Mouse (Mus musculus) hematopoietic stem cell, adult 5-6 weeks (primary cell): ENCODE data around the gene Proca1. TPM values are rescaled to one million over a fixed set of nuclear protein-coding genes. Genes with fewer than 3 reads are reported as not detected.
"Not testable (repeated sequence)": the region's sequence is repeated elsewhere in the genome, so short reads cannot be mapped to it uniquely, and the experiment has no call there.

Experiments
- ATAC-seq, 2 experiments: fragments of 125-278 bp in 1 of 2; replicated peaks in 1 of 2; 2 replicates each; pipeline ENCODE4 v1.8.0; 2016 to 2017; ENCODE audit warnings: inconsistent platforms in 2 of 2, mild to moderate bottlenecking in 2 of 2, moderate number of reproducible peaks in 2 of 2, low read depth in 1 of 2, moderate TSS enrichment in 1 of 2; ENCODE audit not compliant: low FRiP score in 2 of 2, poor library complexity in 2 of 2, severe bottlenecking in 2 of 2, insufficient read depth in 1 of 2, low TSS enrichment in 1 of 2
- total RNA-seq: library from RNA; stranded (forward); fragments of 172-1452, 232-1000 nt; gene quantifications from 2 replicates; pipeline ENCODE4 v1.2.3, GENCODE M21; 2017

The Proca1 gene
- total RNA-seq, 1 experiment from 2014 or later = 1.5 TPM

DNA sequence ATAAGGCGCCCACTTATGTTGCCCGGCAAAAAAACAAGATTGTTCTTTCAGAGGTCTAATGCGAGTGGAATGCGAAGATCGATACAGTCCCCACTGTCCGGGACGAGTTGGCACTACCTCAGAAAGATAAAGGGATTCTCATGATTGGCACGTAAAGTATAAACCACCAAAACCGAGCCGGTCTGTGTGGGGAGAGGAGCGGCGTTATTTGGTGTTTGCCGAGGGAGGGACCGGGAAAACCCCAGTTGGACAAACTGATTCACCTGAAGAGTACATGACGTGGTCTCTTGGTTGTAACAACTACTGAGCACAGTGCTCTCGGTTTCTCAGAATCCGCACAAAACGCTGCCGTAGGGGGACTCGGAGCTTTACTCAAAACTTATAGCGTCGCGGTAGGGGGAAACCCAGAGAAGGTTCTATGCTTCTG, 16.3 kb upstream of the Proca1 start:
- no peak for ATAC-seq

DNA sequence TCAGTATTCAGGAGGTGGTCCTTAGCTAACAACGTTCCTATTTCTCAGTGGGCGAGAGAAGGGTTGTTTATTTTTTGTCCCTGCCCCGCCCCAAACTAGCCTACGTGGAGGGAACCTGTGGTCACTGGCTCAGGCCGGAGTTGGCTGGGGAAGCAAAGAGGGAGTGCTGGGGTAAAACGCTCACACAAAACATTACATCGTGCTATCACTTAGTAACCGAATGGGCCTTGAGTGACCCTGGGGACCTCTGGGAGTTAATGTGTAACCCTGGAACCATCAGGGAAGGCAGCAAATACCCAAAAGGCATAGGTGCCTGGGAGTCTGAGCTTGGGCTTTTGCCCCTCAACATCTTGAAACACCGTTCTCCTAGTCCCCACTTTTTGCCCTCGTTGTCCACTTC, 15.8 kb upstream of the Proca1 start:
- peak; percentile 7 to 15; a peak in 2 of 4 replicates for ATAC-seq

DNA sequence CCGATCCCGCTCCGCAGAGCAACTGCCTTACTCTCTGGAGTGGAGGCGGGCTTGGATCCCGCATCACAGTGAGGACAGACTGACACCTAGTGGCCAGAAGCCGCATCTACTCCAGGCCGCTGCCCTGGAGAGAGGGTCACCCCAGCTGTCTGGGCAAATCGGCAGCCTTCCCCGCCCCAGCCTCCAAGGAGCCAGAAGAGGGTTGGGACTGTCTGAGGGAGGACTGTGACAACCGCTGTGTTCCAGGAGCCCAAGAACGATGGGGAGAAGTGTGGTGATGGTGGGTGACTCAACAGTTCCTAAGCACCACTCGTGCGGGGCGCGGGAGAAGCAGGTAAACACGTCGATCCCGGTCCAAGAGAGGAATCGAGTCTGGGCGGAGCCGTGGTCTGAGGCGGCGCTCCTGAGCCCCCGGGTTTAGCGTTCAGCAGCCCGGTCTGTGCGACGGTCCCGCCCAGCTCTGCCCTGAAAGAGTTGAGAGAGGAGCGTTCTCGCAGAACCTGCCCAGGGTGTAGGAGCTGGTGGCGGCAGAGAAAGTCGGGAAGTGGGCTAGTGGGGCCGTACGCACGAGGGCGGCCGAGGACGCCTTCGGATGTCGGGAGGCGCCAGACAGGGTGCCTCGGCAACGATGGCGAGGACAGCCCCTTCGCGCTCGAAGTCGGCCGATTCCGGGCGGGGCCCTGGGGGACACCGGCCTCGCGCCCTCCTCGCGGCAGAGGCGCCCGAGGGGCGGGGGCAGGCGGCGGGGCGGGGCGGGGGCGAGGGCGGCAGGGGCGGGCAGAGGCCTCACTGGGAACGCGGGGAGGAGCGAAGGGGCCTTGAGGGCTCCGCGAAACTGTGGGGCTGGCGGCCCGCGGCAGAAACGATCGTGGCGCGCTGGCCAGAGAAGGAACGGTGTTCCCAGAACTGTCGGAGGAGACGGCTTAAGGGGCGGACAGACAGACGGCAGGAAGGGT, 15.0 kb upstream of the Proca1 start:
- ATAC-seq = peak; percentile 69 to 70

DNA sequence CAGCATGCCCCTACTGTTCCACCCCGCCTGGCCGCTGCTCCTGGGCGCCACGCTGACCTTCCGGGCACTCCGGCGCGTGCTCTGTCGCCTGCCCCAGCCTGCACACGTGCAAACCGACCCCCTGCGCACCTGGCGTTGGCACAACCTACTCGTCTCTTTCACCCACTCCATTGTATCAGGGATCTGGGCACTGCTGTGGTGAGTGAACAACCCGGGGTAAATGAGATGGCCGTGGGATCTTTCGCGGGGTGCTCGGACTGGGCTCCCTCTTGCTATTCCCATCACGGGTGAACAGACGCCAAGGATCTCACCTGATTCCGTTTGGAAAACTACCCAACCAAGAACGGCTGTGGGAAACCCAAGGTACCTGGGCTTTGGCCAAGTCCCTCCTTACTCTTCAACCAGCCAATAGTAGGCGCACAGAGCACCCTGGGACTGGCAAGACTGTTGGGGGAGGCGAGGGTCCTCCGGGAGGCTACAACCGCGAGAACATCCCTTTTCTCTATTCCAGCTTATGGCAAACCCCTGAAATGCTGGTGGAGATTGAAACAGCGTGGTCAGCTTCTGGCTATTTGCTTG, 14.2 kb upstream of the Proca1 start:
- no peak for ATAC-seq

DNA sequence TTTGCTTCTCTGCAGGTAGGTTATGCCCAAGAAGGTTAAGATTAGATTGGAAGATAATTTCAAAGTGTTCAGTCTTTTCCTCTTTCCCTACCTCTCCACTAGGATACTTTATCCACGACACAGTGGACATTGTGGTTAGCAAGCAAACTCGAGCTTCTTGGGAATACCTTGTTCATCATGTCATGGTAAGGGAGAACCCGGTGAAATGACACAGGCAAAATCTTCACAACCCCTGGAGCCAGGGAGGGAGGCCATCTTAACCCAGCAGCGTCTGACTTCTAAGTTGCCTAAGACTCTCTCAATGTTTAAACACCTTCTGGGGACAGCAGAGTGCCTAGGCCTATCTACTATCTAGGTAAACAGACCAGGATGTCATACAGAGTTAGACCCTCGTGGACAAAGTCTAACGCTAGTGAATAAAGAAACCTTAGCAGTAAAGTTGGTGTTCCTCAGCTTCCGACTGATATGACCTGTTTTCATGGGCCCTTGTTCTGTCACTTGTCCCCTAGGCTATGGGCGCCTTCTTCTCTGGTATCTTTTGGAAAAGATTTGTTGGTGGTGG, 13.7 kb upstream of the Proca1 start:
- no peak for ATAC-seq

DNA sequence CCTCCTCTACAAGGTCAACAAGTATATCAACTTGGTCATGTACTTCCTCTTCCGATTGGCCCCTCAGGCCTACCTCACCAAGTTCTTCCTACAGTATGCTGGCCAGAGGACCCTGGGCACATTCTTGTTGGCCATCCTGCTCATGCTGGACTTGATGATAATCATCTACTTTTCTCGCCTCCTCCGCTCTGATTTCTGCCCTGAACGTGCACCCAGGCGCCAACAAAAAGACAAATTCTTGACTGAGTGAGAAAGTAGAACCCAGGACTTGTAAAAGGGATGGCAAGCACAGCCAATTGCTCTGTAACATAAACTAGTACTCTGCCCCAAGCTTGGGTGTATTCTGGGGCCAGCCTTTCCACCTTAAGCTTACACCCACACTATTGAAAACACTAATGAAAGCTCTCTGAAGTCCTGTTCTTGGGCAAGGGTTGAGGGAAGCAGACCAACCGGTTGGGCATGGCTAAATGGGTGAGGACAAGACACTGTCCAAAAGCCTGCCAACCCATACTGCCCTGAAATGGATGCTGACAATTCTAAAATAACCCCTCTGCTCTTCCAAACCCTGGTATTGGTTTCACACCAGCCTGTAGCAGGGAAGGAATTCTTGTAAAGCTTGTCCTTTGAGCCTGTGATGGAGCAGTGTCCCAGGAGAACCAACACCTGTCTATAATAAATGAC, 13.0 kb upstream of the Proca1 start:
- no peak for ATAC-seq

DNA sequence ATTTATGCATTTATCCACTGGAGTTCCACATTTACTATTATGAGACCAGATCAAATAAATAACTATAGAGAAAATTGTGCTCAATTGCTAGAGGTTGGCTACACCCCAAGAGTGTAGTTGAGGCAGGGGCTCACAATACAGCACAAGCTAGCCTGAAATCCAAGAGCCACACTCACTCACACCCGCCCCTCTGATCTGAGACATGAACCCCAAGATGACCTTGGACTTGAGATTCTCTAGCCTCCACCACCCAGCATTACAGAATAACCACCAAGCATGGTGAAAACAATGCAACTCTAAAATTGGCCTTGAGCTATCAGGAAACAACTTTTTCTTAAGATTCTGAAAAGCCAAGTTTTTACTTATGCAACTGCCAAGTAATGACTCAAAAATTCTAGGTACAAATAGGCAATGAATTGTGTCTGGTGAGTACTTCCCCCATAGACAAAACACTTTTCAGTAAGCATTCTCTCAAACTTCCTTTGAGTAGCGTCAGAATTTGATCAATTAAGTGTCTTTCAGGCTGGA, 11.3 kb upstream of the Proca1 start:
- ATAC-seq = no peak

DNA sequence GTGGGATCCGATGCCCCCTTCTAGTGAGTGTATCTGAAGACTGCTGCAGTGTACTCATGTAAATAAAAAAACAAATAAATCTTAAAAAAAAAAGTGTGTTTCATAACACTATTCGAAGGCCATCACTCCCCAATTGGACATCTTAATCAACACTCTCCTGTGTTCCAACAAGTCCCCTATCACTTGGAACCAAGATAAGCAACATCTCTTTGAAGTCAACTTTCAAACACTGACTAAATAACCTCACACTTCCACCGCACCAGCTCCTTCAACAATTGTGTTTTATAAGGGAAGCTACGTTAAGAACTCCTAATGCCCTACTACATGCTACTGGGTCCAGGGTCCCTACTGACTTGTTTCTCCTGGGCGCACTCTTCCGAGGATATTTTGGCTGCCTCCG, 10.7 kb upstream of the Proca1 start:
- ATAC-seq = no peak

DNA sequence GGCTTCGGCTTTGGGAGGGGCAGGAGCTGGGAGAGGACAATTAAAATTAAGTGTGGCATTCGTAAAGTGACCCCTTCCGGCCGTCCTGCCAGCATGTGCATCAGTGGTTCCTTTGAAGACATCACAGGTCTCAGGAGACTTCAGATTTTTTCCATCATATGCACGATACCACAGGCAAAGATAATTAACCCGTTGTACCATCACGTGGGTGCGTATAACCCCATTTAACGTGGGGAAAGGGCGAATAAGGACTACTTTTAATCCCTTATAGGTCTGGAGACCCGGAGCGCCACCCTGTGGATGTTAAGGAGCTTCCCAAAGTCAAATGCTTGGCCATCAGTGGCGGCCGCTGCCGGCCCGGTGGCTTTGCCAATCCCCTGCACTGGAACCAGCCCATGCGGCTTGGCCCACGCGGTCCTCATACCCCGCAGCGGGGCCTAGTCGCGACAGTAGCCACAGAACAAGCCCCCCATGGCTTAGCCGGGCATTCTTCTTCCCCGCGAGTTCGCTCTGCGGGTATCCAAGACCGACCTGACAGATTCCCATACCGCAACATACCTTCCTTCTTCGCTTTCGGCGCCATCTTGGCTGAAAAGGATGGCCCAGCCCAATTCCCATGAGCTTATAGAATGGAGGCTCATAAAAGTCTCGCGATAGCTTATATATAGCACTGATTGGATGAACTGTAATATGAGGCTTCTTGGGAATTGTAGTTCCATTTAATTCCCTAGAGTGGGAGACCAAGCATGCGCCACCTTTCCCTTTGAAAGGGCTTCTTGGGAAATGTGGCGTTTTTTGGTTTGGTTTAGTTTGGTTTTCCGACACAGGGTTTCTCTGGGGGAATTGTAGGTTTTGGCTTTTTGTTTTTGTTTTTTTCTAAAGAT, 10.0 kb upstream of the Proca1 start, which contains the start of gene Rpl23a:
Gene Rpl23a, minus strand, starts transcription at position 624 of the 884 bp plus-strand sequence.
- peak; percentile 84 to 86 for ATAC-seq

DNA sequence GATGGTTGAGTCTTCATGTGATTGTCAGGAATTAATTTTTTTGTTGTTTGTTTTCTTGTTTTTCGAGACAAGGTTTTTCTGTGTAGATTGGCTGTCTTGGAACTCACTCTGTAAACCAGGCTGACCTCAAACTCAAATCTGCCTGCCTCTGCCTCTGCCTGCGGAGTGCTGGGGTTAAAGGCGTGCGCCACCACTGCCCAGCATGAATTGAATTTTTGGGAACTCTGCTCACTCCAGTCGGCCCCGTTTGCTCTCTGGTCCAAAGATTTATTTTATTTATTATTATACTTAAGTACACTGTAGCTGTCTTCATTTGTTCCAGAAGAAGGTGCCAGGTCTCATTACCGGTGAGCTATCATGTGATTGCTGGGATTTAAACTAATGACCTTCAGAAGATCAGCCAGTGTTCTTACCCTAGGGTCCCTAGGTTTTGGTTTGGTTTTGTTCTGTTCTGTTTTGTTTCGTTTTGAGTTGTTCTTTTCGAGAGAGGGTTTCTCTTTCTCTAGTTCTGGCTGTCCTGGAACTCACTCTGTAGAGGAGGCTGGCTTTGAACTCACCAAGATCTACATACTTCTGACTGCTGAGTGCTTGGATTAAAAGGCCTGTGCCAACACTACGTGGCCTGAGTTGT, 9.2 kb upstream of the Proca1 start:
- ATAC-seq = no peak

DNA sequence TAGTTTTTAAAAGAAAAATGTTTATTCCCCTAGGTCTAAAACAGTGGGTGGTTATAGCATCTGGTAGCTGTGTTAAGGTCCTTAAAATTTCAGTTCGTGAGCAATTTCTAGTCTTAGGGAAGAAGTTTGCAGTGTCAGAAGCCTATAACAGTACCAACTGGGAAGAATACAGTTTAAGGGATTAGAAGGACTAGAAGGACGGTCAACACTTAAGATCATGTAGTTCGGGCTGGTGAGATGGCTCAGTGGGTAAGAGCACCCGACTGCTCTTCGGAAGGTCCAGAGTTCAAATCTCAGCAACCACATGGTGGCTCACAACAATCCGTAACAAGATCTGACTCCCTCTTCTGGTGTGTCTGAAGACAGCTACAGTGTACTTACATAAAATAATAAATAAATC, 8.5 kb upstream of the Proca1 start:
- ATAC-seq = not testable (repeated sequence)

DNA sequence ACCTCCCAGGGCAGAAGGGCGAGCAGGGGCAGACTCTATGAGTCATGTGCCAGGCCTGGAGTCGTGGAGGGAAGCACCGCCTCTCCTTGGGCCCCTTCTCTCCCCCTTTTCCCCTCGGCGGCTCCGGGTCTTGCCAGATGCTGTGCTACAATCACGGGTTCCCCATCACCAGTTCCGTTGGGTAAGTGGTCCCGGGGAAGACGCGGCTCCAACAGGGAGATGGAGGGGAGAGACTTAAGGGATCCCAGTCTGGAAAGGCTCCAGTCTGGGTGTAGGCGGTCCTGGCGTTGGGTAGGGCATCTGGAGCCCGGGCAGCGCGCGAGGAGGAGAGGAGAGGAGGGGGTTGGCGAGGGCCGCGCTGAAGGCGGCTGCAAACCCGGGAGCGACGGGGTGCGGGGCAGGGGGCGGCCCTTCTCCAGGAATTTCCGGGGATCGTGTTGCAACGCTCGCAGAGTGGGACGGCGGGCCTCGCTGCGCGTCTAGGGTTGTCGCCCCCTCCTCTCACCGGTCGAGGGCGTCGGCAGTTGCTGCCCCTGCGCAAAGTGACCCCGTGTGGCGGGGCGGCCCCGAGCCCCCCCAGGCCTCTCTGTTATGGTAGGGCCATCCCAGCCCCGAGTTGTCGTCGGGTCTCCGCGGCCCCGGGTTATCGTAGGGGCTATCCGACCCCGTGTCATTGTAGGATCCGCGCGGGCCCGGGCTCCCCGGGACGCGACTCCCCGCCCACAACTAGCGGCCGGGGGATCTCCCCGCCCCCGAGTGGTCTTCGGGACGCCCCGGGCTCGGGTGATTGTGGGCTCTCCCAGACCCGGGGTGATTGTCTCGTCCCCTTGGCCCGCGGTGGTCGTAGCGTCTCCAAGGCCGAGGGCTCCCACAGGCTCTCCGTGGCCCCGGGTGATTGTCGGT, 4.6 kb upstream of the Proca1 start, which contains the start of gene Rab34:
Gene Rab34, plus strand, starts transcription at position 100 of the 903 bp plus-strand sequence.
- peak; percentile 28 to 35; a peak in 2 of 4 replicates for ATAC-seq

DNA sequence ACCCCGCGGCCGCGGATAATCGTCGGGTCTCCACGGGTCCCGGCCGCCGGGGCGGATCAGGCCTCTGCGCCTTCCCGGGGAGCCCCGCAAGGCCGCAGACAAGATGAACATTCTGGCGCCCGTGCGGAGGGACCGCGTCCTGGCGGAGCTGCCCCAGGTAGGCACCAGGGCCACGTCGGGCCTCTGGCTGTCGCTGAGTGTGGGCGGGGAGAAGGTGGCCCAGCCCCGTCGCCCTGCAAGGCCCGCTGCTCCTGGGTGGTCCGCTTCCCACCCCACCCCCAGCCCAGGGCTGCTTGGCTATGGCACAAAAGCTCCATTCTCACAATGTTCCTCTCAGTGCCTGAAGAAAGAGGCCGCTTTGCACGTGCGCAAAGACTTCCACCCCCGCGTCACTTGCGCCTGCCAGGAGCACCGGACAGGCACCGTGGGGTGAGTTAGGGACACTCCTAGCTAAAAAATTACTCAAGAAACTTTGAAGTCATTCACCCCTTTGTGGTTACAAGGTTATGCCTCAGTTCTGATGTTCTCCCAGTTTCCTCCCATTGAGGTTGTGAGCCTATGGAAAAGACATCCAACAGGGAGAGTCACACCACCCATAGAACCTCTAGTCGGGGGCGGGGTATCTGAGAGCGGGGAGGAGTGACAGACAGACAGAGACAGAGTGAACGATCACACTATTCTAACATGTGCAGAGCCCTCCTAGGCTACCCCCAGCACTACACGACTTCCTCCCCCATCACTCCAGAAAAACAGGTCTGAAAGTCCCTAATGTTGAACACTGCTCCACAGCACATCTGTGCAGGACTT, 3.8 kb upstream of the Proca1 start:
- peak in 1 of 2 experiments; percentile 27; a peak in 1 of 4 replicates for ATAC-seq

DNA sequence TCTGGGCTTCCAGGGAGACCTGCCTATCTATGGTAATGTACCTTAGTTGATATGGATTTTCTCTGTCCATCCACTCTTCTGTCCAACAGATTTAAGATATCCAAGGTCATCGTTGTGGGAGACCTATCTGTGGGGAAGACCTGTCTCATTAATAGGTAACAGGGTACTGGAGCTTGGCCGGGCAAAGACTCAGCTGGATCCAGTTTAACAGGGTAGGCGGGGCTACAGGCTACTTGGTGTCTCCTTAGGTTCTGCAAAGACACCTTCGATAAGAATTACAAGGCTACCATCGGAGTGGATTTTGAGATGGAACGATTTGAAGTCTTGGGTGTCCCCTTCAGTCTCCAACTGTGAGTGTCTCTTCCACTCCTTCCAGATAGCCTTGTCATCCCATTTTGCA, 3.2 kb upstream of the Proca1 start:
- ATAC-seq = no peak
